Mouse (Mus musculus): ENCODE measurements around the gene Stx3.

The Stx3 gene

GRCm38 (mm10) chr19:11730278-11730677, 88.9 kb downstream of the Stx3 start:
- no peaks in the 10 kb centered on the region for H3K36me3 ChIP-seq (ENCODE audit: insufficient read depth, low read length)
- TF ChIP-seq POU5F1 (IDR thresholded peaks at IDR 0.05; ENCODE audit: borderline replicate concordance, low read length) (no peak), NANOG (IDR thresholded peaks at IDR 0.05; ENCODE audit: borderline replicate concordance, low read length) (no peak), CTCF (conservative IDR thresholded peaks at IDR 0.05; ENCODE audit: low read length) (no peak)
- no peaks in the 10 kb centered on the region for H3K27me3 ChIP-seq (ENCODE audit: insufficient read depth, low read length)
- H3K4me1 ChIP-seq (replicated peaks; ENCODE audit: low read depth, low read length) = no peaks in the 10 kb centered on the region
- 0 out of 2 replicates have a peak, but pooled peaks cover 3% of the 10 kb centered on the region for H3K9me3 ChIP-seq (ENCODE audit: low read length)
- H3K4me3 ChIP-seq (replicated peaks; ENCODE audit: low read length) = no peak overlapping the region

- TF ChIP-seq NANOG (IDR thresholded peaks at IDR 0.05; ENCODE audit: borderline replicate concordance, low read length) = no peak
- TF ChIP-seq CTCF (conservative IDR thresholded peaks at IDR 0.05; ENCODE audit: low read length) = no peak
- no peak for TF ChIP-seq POU5F1 (IDR thresholded peaks at IDR 0.05; ENCODE audit: borderline replicate concordance, low read length)
- Histone ChIP-seq H3K36me3 (ENCODE audit: insufficient read depth, low read length) (no peaks in the 10 kb centered on the region), H3K27me3 (ENCODE audit: insufficient read depth, low read length) (no peaks in the 10 kb centered on the region), H3K9me3 (ENCODE audit: low read length) (0 out of 2 replicates have a peak, but pooled peaks cover 3% of the 10 kb centered on the region), H3K4me3 (replicated peaks; ENCODE audit: low read length) (no peak overlapping the region), H3K4me1 (replicated peaks; ENCODE audit: low read depth, low read length) (no peaks in the 10 kb centered on the region)
Measured at GRCm38 (mm10) chr19:11727304-11727703, 91.9 kb downstream of the Stx3 start.

DNA sequence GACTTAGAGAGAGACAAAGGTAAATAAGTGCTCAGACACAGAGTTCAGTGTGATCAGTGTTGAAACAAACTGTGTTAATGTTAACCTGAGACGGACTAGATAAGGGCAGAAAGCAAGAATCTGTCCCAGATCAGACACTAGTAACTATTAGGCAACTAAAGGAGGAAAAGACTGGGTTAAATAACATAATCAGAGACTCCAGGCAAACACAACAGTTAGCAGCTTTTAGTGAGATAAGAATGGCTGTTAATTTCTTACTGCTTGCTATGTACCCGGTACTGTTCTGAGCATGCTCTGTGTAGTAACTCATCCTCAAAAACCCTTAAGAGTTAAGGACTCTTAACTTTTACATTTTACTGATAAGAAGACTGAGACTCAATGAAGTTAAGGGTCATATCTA, 93.3 kb downstream of the Stx3 start:
- H3K4me3 ChIP-seq (replicated peaks; ENCODE audit: low read length) = no peak overlapping the region
- no peak for TF ChIP-seq CTCF (conservative IDR thresholded peaks at IDR 0.05; ENCODE audit: low read length)
- no peak for TF ChIP-seq NANOG (IDR thresholded peaks at IDR 0.05; ENCODE audit: borderline replicate concordance, low read length)
- no peak for TF ChIP-seq POU5F1 (IDR thresholded peaks at IDR 0.05; ENCODE audit: borderline replicate concordance, low read length)
- H3K36me3 ChIP-seq (ENCODE audit: insufficient read depth, low read length) = no peaks in the 10 kb centered on the region
- H3K27me3 ChIP-seq (ENCODE audit: insufficient read depth, low read length) = no peaks in the 10 kb centered on the region
- H3K9me3 ChIP-seq (ENCODE audit: low read length) = 0 out of 2 replicates have a peak, but pooled peaks cover 3% of the 10 kb centered on the region
- H3K4me1 ChIP-seq (replicated peaks; ENCODE audit: low read depth, low read length) = no peaks in the 10 kb centered on the region
